Mouse (Mus musculus): ENCODE data around the gene Plekhg5.
A peak's percentile ranks its signal among the peaks of the same experiment; 100 is the strongest.

The Plekhg5 gene

DNA sequence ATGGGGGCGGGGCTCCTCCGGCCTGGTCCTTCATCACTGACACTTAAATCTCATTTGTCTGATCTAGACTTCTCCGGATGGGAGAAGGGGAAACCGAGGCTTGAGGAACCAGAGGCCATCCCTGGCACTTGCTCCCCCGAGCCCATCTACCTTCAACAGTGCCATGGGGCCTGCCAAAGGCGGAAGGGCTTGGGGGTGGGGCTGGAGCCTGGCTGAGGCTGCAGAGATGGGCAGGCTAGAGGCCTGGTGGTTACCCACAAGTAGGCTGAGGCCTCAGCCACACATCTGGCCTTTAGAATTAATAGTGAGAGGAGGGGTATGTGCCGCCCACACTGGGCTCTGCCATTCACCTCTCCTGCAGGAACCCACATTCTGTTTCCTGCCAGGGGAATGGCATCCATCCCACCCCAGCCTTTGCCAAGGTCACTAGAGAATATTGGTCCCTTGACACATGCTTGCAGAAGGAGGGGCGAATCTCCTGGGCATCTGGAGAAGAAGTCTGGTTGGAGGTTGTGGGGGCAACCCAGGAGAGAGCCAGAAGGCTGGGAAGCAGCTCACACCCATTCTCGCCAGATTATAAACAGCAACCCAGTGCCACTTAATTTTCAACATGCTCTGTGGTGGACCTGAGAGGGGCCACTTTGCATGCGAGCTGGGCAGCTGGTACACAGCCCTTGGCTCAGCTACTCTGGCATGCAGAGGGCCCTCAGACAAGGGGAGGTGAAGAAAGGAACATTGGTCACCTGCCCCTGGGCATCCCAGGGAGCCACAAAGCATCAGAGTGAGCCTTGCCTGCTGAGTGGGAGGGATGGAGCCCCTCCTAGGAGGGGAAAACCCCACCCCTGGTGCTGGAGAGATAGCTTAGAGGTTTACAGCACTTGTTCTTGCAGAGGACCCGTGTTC, 1.6 kb upstream of the Plekhg5 start:
- DNase-seq (ENCODE audit: low spot score), result no peak

DNA sequence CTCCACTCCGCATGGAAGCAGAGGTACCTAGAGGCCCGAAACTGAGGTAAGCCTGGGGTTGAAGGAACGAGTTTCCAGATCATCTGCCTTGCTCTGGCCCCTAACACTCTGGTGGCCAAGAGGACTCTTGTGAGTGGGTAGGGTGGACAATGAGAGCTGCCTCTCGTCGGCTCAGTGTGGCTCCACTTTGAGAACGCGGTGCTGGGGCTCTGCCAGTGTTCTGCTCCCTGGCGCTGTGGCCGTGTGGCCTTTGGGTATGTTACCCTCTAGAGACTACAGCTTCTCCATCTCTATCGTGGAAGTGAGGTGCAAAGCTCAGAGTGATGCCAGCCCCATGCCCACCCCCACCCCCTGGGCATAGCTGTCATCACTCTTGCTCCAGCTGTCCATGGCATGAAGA, 357 bp downstream of the Plekhg5 start:
- no peak for DNase-seq (ENCODE audit: low spot score)

DNA sequence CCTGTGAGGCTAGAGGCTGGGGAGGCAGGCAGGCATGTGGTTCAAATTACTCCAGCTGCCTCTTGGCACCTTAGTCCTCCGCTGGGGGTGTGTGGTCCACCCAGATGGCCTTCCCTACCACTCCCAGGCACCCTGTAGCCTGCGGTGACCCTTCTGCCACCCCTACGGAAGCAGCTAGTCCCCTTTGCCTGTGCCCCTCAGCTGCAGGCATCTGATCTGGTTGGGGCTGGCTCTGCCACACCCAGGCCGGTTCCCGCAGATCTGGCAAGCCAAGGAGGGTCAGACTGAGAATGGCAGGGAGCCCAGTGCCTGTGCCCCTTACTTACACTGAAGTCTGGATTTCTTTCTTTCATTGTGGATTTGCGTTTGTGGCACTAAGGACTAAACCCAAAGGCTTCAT, 1.4 kb downstream of the Plekhg5 start:
- no peak for DNase-seq (ENCODE audit: low spot score)

DNA sequence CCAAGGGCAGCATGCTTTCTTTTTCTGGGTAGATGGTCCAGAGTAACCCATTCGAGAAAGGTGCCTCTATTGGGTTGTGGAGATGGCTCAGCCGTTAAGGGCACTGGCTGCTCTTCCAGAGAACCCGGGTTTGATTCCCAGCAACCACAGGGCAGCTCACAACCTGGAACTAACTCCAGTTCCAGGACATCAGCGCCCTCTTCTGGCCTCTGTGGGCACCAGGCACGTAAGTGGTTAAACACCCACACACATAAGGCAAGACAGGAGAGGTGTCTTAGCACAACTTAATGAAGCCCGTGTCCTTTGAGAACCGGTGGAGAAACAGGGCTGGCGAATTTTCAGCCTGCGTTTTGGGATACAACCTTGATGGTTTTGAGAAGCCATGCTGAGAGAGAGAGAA, 2.2 kb downstream of the Plekhg5 start:
- DNase-seq (ENCODE audit: low spot score), result no peak

DNA sequence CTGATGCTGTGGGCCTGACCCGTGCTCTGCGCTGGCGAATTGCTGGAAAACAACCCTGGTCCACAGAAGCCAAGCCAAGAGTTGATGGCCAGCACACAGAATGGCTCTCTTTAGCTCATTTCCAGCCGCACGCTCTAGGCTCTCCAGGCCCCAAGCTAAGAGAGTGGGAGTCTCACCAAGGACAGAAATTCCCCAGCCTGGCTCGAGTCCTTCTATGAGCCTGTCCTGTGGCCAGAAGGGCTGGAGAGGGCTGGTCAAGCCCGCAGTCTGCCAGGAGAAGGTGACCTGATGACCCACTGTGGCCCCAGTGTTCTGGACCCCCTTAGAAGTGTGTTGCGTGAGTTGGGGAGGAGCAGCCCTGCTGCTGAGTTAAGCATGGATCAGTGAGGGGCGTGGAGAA, 4.9 kb downstream of the Plekhg5 start:
- no peak for DNase-seq (ENCODE audit: low spot score)

DNA sequence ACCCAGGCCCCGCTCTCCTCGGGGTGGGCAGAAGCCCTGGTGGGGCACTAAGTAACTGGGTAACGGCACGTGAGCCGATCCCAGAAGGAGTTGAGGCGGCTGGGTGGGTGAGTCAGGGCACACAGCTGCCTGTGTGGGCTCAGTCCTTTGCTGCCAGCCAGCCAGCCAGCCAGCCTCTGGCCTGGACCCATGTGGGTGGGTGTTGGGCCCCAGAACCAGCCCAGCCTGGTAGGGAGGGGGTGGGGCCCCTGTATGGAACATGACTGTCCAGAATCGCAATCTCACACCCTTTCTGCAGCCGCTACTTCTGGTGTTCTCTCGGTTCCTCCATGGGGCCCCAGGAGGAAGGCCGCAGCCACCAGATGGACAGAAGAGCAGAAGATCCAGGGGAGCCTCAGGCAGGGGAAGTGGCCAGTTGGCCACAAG, 5.8 kb downstream of the Plekhg5 start:
- DNase-seq (ENCODE audit: low spot score), result no peak

DNA sequence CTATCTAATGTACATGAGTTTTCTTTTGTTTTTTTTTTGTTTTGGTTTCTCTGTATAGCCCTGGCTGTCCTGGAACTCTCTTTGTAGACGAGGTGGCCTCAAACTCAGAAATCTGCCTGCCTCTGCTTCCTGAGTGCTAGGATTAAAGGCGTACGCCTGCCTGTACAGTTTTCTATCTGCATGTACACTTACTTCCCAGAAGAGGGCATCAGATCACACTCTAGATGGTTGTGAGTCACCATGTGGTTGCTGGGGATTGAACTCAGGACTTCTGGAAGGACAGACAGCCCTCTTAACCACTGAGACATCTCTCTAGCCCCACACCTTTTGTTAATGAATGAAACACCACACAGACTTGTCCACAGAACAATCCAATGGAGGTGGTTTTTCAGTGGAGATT, 7.0 kb downstream of the Plekhg5 start:
- no peak for DNase-seq (ENCODE audit: low spot score)

DNA sequence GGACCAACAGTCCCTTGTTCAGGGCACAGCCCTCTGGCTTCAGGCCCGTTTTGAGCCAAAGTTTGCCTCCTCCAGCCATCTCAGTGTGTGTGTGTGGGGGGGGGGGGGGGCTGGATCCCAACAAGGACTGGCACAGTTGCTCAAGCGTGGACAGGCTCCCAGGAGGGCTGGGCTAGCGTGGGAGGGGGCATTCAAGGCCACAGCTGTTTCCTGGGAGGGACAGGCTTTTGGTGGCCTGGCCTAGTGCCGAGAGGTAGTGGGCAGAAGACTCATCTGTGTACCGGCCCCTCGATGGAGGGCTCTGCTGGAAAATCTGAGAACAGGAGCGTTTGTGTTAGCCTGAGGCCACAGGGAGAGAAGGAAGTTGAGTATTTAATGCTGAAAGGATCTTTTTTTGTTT, 7.6 kb downstream of the Plekhg5 start:
- DNase-seq (ENCODE audit: low spot score), result no peak

DNA sequence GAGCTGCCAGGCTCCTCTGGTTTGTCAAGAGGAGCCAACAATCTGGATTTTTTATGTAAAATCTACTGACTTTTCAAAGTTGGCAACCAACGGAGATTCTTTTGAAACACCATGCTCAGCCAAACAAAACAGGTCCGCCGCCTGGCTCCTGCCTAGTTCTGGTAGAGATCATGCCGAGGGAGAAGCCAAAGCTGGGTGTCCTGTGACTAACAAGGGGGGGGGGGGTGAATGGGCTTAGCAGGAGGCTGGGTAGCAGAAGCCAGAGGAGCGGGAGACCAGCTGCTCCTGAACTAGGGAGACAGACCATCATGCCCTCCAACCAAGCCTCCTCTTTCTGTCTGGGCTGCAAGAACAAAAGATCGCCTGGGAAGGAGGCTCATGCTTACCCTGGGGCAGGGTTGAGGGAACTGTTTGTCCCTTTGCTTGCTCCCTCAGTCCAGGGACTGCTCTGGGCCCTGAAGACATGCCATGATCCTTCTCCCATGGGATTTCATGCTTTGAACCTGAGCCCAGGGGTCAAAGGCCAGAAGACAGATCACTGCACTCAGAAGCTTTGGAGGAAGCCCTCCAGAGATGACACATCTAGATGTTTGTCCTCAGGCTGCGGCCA, 11.4 kb downstream of the Plekhg5 start:
- no peak for DNase-seq (ENCODE audit: low spot score)

DNA sequence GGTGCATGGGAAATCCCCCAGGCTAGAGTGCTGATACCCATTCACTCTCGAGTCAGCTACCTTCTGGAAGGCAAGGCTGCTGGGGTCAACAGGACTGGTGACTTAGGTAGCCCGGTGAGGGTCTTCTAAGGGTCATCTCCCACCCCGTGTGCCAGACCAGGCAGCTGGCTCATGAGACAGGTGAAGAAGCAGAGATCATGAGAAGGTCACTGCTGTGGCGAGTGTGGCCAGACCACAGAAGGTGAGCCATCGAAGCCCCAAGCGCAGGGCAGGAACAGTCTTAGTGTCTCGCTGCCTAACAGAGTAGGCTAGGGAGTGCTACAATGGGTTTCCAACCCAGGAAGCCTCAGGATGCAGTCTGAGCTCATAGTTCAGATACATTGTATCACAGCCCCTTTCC, 12.3 kb downstream of the Plekhg5 start:
- no peak for DNase-seq (ENCODE audit: low spot score)

DNA sequence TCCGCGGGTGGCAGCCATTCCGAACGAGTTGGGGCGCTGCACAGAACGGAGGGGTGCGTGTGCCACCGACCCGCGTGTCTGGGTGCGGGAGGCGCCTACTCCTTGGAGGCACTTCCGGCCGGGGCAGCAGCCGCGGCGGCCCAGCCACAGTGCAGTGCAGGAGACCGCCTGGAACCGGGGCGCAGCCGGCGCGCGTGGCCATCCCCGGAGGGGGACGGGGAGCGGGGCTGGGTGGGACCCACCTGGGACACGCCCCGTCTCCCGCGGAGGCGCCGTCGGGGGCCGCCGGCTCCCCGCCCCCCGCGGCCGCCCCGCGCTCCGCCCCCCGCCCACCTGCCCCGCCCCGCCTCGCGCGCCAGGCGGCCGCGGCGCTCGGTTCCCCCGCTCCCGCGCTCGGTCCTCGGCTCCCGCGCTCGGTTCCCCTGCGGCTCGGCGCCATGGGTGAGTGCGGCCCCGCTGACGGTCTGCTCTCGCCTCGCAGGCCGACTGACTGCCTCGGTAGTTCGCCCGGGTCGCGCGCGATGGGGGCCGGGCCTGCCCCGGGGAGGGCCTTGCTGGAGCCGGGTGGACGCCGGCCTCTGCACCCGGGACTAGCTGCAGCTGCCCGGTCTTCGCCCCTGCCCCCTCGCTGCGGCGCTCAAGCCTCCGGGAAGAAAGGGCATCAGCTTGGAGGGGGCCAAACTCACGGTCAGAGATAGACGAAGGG, 14.4 kb downstream of the Plekhg5 start:
- DNase-seq (ENCODE audit: low spot score), result peak; percentile 58

DNA sequence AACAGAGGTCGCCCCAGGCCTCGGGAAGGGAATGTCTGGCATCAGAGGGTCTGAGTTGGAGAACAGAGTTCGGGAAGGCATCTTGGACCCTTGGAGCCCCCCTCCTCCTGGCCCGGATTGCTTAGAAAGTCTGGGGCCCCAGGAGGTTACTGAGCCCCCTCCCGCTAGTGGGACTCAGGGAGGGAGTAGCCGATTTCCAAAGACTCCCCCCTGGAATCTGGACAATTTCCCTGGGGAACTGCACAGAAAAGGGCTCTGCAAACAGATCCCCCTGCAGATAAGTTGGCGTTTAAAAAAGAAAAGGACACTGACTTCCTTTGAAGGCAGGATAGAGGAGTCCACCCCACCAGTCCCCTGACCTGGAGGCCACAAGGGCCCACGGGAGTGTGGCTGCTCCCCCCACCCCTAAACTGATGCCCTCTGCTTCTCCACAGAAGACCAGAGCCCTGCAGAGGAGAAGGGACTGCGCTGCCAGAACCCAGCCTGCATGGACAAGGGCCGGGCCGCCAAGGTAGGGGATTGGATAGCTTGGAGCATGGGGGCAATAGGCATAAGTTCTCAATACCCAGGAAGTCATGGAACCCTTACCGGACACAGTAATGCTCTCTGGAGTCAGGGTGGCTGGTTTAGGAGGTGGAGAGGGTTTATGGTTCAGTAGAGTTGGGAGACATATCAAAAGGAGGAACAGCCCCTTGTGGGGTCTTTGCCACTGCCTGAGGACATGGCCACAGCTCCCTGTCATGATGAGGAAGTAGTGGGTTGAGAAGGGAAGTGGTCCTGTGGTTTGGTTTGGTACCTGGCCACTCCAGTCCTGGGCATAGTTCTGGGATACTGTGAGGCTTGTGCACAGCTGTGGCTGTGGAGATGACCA, 15.1 kb downstream of the Plekhg5 start:
- no peak for DNase-seq (ENCODE audit: low spot score)

DNA sequence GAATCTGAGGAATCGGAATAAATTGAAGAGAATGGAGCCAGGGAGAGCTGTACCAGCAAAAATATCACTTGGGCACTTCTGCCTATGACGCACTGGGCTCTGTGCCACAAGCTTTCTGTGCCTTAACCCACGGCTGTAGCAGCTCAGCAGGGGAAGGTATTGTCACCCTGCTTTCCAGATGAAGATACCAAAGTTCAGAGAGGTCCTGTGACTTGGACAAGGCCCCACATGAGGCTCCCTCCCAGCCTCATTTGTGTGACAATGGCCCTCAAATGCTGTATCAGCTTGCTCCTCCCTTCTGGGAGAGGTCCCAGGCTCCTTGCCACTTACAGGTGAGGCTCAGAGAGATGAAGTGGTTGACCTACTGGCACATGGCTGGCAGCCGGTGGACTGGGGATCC, 15.8 kb downstream of the Plekhg5 start:
- DNase-seq (ENCODE audit: low spot score), result no peak

DNA sequence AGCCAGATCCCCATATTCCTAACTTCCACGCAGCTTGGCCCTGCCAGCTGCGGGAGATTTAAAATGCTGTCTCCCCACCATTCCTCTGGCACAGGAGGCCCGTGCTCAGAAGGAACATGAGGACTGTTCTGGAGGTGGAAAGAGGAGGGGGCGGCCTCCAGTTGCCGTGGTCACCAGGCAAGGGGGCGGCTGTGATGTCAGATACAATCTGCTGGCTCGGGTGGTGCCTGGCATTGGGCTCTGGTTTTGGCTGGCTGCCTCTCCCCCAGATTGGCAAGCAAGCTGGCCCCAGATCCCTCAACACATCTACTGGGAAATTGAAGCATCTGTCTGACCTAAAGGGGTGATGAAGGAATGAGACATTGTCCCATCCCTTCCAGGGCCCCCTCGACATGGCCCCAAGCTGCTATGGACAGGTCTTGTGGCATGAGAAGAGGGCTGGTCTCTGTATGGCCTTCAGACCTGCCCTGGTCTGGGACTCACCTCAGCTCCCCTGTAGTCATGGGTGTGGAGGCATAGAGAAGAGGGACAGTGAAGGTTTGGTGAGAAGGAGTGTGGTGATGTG, 16.3 kb downstream of the Plekhg5 start:
- DNase-seq (ENCODE audit: low spot score), result no peak

DNA sequence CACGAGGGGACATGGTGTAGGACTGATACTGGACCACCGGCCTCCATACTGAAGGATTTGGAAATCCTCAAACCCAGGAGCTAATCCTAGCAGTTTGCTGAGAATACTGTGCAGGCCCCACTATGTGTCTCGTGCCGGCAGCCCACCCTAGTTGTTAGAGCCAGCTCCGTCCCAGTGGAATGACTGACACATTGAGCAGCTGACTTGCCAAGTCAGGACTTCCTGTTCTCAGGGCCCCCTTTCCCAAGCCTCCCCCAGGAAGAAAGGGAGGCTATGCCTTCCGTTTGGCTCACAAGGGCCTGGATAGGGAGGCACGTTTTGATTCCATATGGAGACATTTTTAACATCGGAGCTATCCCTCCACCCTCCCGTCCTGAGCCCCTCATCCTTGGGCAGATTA, 17.9 kb downstream of the Plekhg5 start:
- no peak for DNase-seq (ENCODE audit: low spot score)

DNA sequence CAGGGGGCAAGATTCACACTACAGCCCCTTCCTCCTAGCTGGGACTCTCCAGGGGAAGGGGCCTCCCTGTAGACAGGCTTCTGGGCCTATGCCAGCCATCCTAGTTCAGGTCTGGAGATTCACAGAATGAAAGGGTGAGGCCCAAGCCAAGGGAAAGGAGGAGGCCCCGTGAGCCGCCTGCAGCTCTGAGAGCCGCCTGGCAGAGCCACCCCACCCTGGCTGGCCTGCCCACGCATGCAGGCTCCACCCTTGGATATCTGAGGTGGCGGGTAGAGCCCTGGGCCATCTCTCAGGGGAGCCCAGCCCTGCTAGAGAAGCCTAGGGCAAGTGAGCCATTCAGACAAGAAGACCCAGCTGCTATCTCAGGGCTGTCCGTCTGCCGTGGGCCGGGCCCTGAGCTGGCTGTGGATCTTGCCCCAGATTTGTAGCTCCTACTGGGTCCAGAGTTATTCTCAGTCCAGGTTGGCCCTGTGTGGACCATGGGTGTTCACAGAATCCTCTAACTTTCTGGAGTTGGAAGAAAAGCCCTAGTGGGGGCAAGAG, 20.5 kb downstream of the Plekhg5 start:
- DNase-seq (ENCODE audit: low spot score), result no peak

DNA sequence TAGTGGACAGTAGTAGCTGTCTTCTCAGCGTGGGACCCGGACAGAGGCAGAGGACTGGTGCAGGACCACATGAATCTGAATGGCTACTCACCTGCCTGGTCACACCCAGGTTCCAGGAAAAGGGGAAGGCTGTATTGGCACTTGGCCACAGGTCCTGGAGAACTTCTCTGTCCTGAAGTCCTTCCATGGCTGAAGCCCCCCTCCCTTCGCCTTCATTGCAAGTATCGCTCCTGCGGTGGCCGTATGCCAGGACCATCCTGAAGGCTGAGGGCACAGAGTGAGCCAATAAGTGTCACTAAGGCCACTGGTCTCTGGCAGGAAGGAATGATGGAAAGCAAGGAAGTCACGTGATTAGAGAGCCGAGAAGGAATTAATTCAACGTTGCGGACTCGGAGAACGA, 21.9 kb downstream of the Plekhg5 start:
- DNase-seq (ENCODE audit: low spot score), result no peak

DNA sequence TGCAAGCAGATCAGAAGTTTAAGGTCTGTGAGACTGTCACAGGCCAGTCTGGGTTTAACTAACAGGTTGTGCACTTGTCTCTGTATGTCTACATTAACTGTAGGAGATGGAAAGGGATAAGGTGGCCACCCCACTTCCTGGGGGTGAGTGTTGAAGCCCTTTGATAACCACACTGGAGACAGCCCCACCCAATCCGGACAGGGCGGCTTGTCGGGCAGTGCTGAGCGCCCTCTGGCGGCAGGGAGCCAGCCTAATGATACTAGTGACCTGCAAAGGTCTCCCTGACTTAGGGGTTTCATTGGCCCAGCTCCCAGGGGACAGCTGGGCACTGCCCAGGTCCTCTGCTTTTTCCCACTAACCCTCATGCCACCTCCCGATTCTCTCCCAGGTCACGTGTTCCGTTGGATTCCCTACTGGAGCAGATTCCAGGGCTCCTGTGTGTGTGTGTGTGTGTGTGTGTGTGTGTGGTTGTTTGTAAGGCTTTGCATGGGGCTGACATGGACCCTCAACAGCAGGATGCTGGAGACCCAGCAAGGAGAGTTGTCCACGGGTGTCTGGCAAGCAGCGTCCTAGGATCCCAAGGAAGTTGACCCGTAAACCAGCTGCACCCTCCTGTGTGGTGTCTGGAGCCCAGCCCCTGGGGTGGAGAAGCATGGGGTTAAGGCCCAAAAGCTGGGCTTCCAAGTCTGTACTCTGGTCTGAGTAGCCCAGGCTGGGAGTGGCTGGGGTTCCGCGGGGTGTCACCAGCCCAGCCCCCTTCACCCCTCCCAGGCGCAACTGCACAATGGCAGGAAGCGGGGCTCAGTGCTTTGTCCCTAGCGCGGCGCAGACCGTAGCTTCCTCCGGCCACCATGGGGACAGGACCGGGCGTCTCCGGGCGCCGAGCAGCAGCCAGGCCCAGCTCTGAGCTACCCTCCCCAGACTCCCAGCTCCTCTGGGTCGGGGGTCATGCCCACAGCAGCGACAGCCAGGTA, 23.9 kb downstream of the Plekhg5 start:
- DNase-seq (ENCODE audit: low spot score), result peak; percentile 80

DNA sequence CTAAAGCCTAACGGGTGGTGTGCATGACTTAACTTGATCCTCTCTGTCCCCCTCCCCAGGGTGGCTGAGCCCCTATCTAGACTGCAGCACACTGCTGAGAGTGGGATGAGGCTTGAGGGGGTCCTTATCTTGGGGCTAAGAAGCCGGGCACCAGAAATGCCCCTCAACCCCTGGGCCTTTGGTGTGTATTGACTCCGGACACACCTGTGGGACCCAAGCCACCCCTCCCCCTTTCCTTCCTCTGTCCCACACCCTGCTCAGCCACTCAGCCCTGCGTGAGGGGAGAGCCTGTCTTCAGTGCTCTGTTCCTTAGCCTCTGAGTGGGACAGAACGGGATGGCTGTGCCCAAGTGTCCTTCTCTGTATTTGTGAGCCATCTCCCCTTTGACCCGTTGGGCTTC, 24.6 kb downstream of the Plekhg5 start:
- DNase-seq (ENCODE audit: low spot score), result no peak
